Mouse (Mus musculus) hindbrain, embryonic 12.5 days (tissue): ENCODE measurements around the gene Tapt1. TPM values are rescaled to one million over a fixed set of nuclear protein-coding genes. Genes with fewer than 3 reads are reported as not detected.
"Not testable (repeated sequence)": the region's sequence is repeated elsewhere in the genome, so short reads cannot be mapped to it uniquely, and the experiment has no call there.

Source experiments
- ATAC-seq: fragments of 200-750 bp; cut with Nextera tagmentation; 2 replicates; pipeline ENCODE4 v1.8.0; 2017; ENCODE audit warnings: moderate TSS enrichment; ENCODE audit not compliant: low FRiP score
- H3K27ac ChIP-seq: fragments of 300-500 bp; sonication (generic); 2 replicates; pipeline ENCODE4 v1.5.1; 2016; ENCODE audit warnings: mild to moderate bottlenecking
- H3K27me3 ChIP-seq: fragments of 300-500 bp; sonication (generic); 2 replicates; pipeline ENCODE4 v1.6.1; 2016; ENCODE audit warnings: mild to moderate bottlenecking
- H3K36me3 ChIP-seq: fragments of 300-500 bp; sonication (generic); 2 replicates; pipeline ENCODE4 v1.6.1; 2016; ENCODE audit warnings: mild to moderate bottlenecking
- H3K4me1 ChIP-seq: fragments of 300-500 bp; sonication (generic); 2 replicates; pipeline ENCODE4 v1.6.1; 2016
- H3K4me2 ChIP-seq: fragments of 300-500 bp; sonication (generic); replicated peaks from 2 replicates; pipeline ENCODE4 v1.6.1; 2016; ENCODE audit warnings: mild to moderate bottlenecking
- H3K4me3 ChIP-seq: fragments of 300-500 bp; sonication (generic); 2 replicates; pipeline ENCODE4 v1.5.1; 2016; ENCODE audit warnings: mild to moderate bottlenecking
- H3K9ac ChIP-seq: fragments of 300-500 bp; sonication (generic); 2 replicates; pipeline ENCODE4 v1.6.1; 2016; ENCODE audit warnings: mild to moderate bottlenecking, moderate library complexity
- H3K9me3 ChIP-seq: fragments of 300-500 bp; sonication (generic); replicated peaks from 2 replicates; pipeline ENCODE4 v1.6.1; 2016; ENCODE audit warnings: mild to moderate bottlenecking
- WGBS: fragments of 180-500 bp; shearing (Covaris S2); methylation state at CpG from one replicate; pipeline ENCODE4 v1.1.7; 2016; 5-methylcytosine and 5-hydroxymethylcytosine counted together
- polyA plus RNA-seq: library from polyadenylated mRNA; unstranded; fragments of >200 nt; fragmentation: Nextera tagmentation; extraction: Ambion mirVana; gene quantifications from 2 replicates; pipeline ENCODE4 v1.2.1, GENCODE M21; 2016

Gene Tapt1
- polyA plus RNA-seq, result 36.1 and 37.6 TPM in 2 replicates

DNA sequence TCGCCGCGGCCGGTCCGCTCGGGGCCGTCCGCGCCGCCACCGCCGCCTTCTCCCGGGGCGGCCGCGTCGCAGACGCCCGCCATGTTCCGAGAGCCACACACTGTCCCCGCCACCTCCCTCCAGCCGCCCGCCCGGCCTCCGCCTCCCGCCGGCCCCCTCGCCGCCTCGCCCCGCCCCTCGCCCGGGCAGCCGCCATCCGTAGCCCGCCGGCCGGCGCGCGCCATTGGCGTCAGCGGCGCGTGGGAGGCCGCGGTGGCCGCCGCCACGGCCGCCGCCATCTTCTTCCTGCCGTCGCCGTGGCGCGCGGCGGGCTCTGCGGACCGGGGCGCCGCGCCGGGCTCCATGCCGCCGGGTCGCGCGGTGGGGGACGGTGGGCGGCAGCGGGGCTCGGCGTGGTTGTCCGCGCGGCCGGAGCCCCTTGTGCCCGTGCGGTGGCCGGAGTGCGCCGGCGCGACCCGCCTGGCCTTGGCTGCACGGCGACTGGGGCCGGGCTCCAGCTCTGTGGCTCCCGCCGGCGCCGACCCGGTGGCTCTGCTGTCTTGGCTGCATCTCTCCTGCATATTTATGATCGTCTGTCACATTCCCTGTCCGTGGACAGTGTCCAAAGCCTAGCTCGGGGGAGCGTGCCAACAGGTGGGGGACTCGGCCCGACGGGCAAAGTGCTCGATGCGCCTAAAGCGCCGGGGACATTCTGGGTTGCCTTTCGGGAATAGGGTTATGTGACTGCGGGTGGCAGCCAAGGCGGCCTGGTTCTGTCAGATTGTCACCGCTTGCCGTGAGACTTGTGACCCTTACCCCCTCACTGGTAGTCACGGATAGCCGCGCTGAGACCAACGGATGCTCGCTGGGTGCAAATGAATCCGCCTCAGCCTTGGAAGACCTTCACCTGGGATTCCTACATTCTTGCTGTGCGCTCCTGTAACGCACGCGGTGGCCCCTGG lies at the start of gene Tapt1:
Tapt1 (minus strand) TSS at position 106 of the 941 bp plus-strand sequence.
- under 1% methylated on average over 93 of the region's 121 CpGs for WGBS
- H3K9ac ChIP-seq, result peak within 1 kb of the TSS; percentile 95
- peak; percentile 97 for ATAC-seq

DNA sequence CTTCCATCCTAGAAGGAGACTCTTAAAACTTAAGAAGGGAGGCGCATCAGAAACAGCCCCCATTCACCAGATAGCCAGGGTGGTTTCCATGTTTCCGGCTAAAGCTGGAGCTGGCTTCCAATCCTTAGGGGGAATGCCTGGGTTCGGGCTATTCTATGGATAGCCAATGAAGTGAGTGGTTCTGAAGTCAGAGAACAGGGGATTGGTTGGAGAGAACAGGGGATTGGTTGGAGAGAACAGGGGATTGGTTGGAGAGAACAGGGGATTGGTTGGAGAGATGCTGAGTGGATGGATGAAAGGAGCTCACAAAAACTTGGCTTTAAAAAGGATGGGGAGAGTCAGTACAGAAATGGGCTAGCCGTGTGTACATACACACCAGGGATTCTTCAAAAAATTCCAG lies 45.1 kb upstream of the Tapt1 start:
- no peaks in the 10 kb centered on the region for H3K9me3 ChIP-seq
- no peaks in the 10 kb centered on the region for H3K27me3 ChIP-seq
- no peak overlapping the region for H3K4me2 ChIP-seq
- no peaks in the 10 kb centered on the region for H3K36me3 ChIP-seq
- H3K4me1 ChIP-seq, result no peaks in the 10 kb centered on the region
- H3K4me3 ChIP-seq, result no peak overlapping the region
- H3K9ac ChIP-seq, result no peak overlapping the region
- H3K27ac ChIP-seq, result no peak overlapping the region
- no peak for ATAC-seq
- 83% methylated on average over 4 of the region's 4 CpGs for WGBS

More for the DNA sequence above, at the start of gene Tapt1:
- H3K27me3 ChIP-seq, result no peaks in the 10 kb centered on the region
- H3K9me3 ChIP-seq, result no peaks in the 10 kb centered on the region
- peak within 1 kb of the TSS; percentile 97 for H3K4me3 ChIP-seq
- H3K4me2 ChIP-seq, result peak within 1 kb of the TSS; percentile 72
- H3K4me1 ChIP-seq, result peaks cover 24% of the 10 kb centered on the region
- no peaks in the 10 kb centered on the region for H3K36me3 ChIP-seq
- peak within 1 kb of the TSS; percentile 95 for H3K27ac ChIP-seq

DNA sequence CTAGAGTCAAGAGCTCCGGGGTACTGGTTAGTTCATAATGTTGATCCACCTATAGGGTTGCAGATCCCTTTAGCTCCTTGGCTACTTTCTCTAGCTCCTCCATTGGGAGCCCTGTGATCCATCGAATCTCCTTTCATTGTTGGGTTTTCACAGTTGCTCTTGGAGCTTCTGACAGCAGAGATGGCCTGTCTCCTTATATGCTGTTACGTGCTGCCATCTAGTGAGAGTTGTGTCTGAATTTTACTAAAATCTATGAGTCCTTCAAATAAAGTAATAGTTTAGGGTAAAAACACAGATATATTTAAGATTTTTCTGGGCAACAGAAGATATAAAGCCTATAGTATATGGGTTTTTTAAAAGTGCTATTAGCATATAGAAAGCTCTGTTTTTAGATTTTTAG lies 42.1 kb upstream of the Tapt1 start:
- H3K4me3 ChIP-seq, H3K9ac ChIP-seq, ATAC-seq, H3K9me3 ChIP-seq, H3K27ac ChIP-seq, H3K4me2 ChIP-seq, H3K4me1 ChIP-seq, H3K36me3 ChIP-seq, H3K27me3 ChIP-seq: not testable (repeated sequence)
- 73% methylated on average over 3 of the region's 3 CpGs for WGBS

DNA sequence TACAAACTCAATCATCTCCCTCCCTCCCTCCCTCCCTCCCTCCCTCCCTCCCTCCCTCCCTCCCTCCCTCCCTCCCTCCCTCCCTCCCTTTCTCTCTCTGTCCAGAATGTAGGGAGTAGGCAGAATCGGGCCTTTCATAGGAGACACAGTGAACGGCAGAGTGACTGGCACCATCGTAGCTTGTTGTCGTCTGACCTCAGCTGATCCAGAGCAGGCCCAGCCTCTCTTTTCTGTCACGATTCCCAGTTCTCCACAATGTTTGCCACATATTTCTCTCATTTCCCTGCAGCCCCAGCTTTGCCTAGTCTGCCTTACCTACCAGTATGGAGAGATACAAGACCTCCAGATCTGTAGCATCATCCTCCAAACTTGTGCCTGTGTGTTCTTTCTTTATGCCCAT lies 35.3 kb upstream of the Tapt1 start:
- no peaks in the 10 kb centered on the region for H3K36me3 ChIP-seq
- H3K4me1 ChIP-seq, result no peaks in the 10 kb centered on the region
- 58% methylated on average over 1 of the region's 5 CpGs for WGBS
- no peaks in the 10 kb centered on the region for H3K27me3 ChIP-seq
- H3K4me3 ChIP-seq, result no peak overlapping the region
- no peak overlapping the region for H3K27ac ChIP-seq
- no peak overlapping the region for H3K9ac ChIP-seq
- H3K9me3 ChIP-seq, result no peaks in the 10 kb centered on the region
- ATAC-seq, result no peak
- no peak overlapping the region for H3K4me2 ChIP-seq

DNA sequence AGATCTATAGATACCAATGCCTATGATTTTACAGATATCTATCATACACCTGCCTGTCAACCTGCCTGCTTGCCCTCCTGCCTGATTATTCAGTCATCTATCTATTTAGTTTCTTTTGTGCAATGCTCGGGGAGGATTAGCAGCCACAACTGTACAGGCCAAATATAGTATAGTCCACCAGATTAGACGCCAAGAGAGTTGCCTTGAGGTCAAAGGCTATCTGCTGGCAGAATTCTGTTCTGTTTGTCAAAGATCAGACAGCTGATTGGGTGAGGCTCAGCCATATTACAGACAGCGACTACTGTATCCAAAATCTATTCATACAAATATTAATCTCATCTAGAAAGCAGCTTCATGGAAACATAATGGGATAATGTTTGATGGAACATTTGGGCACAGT lies 34.7 kb upstream of the Tapt1 start:
- Histone ChIP-seq H3K4me3 (no peak overlapping the region), H3K27ac (no peak overlapping the region), H3K36me3 (no peaks in the 10 kb centered on the region), H3K9ac (no peak overlapping the region), H3K27me3 (no peaks in the 10 kb centered on the region), H3K4me1 (no peaks in the 10 kb centered on the region), H3K4me2 (no peak overlapping the region), H3K9me3 (no peaks in the 10 kb centered on the region)
- ATAC-seq, result no peak
- 76% methylated on average over 3 of the region's 3 CpGs for WGBS

DNA sequence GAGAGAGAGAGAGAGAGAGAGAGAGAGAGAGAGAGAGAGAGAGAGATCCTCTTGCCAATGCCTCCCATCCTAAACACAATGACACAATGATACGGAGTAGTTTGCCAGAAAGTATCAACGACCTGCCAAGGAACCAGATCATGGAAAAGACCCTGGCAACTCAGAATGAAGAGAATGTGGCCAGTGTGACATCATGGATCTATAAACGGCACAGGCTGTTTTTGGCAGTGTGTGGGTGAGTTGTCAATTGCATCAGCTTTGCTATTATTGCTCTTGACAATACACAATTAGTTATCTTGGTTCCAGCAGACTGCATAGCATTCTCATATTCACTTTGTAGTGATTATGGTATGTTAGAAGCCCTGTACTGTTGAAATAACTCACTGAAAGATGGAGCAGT lies 33.3 kb upstream of the Tapt1 start:
- H3K27ac ChIP-seq, result no peak overlapping the region
- H3K4me2 ChIP-seq, result no peak overlapping the region
- H3K9me3 ChIP-seq, result no peaks in the 10 kb centered on the region
- WGBS, result 79% methylated on average over 3 of the region's 3 CpGs
- no peak for ATAC-seq
- no peaks in the 10 kb centered on the region for H3K36me3 ChIP-seq
- no peaks in the 10 kb centered on the region for H3K4me1 ChIP-seq
- no peak overlapping the region for H3K4me3 ChIP-seq
- H3K9ac ChIP-seq, result no peak overlapping the region
- H3K27me3 ChIP-seq, result no peaks in the 10 kb centered on the region

DNA sequence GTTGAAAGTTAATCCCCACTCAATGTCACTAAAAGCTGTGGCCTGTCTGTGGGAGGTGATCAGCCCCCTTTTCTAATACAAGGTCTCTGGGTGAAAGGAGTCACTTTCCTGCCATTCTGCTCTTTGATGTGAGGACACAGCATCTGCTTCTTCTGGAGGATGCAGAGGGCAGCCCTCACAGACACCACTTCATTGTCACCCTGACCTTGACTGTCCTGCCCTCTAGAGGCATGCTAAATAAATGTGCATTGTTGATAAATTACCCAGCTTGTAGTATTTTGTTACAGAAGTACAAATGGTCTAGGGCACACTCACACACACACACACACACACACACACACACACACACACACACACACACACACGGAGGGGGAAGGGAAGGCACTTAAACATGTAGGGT lies 31.7 kb upstream of the Tapt1 start:
- Histone ChIP-seq H3K27me3 (no peaks in the 10 kb centered on the region), H3K4me1 (no peaks in the 10 kb centered on the region), H3K9ac (no peak overlapping the region), H3K4me3 (no peak overlapping the region), H3K27ac (no peak overlapping the region), H3K9me3 (no peaks in the 10 kb centered on the region), H3K4me2 (no peak overlapping the region), H3K36me3 (no peaks in the 10 kb centered on the region)
- WGBS, result no CpG with 5 or more reads among the region's 1 CpGs
- ATAC-seq, result no peak

DNA sequence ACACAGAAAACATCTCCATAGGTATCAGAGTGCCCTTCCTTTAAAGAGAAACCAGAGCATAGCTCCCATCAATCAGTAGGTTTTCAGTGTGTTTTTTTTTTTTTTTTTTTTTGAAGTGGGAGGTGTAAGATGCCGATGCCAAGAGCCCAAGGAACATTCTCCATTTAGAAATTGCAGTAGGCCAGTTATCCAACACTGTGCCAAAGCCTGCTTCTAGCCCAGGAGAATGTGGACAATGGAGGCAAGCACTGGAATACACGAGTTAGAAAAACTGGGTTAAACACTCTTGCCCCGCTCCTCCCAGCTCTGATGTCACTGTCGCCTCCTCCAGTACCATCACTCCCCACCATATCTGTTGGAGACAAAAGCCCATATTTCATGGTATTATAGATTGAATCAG lies 31.0 kb upstream of the Tapt1 start:
- Histone ChIP-seq H3K36me3 (no peaks in the 10 kb centered on the region), H3K9ac (no peak overlapping the region), H3K9me3 (no peaks in the 10 kb centered on the region), H3K27ac (no peak overlapping the region), H3K4me1 (no peaks in the 10 kb centered on the region), H3K4me2 (no peak overlapping the region), H3K4me3 (no peak overlapping the region), H3K27me3 (no peaks in the 10 kb centered on the region)
- no peak for ATAC-seq
- 84% methylated on average over 4 of the region's 4 CpGs for WGBS

DNA sequence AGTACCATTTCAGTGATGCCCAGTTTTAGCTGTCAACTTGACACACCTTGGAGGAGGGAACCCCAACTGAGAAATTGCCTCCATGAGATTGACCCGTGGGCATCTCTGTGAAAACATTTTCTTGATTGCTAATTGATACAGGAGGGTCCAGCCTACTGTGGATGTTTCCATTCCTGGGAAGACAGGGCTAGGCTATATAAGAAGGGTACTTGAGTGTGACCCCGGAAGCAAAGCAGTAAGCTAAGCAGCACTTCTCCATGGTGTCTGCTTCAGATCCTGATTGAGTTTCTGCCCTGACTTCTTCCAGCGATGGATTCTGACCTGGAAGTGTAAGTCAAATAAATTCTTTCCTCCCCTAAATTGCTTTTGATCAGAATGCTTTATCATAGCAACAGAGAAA lies 30.1 kb upstream of the Tapt1 start:
- H3K4me1 ChIP-seq, result no peaks in the 10 kb centered on the region
- no peak overlapping the region for H3K4me2 ChIP-seq
- no peaks in the 10 kb centered on the region for H3K27me3 ChIP-seq
- H3K9ac ChIP-seq, result no peak overlapping the region
- WGBS, result 93% methylated on average over 3 of the region's 3 CpGs
- H3K9me3 ChIP-seq, result no peaks in the 10 kb centered on the region
- ATAC-seq, result no peak
- H3K36me3 ChIP-seq, result no peaks in the 10 kb centered on the region
- H3K27ac ChIP-seq, result no peak overlapping the region
- no peak overlapping the region for H3K4me3 ChIP-seq

DNA sequence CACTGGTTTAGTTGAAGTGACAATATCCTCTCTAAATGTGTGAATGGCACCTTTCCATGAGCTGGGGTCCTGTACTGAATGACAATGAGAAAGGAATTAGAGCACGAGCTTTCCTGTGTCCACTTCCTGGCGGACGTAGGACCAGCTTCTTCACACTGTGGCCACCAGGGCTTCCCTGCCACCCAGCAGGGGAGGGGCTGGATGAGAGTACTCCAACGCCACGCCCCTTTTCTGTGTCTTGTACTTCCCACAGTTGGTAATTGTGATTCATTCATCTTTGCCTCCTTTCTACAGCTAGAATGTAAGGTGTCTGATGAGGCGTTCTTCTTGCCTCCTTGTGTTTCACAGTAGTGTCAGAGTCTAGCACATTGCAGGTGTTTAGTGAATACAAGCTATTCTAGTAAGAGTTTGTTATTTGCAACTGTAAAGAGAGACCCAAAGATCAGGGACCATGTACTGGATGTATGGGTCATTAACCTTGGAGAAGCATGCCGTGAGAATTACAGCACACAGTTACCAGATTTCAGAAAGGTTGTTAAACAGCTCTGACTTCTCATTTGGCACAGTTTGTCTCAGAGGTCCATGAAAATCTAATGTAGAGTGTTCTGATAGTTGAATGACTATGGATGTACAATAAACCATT lies 29.5 kb upstream of the Tapt1 start:
- 76% methylated on average over 7 of the region's 7 CpGs for WGBS
- Histone ChIP-seq H3K4me3 (no peak overlapping the region), H3K4me2 (no peak overlapping the region), H3K27ac (no peak overlapping the region), H3K9me3 (no peaks in the 10 kb centered on the region), H3K4me1 (no peaks in the 10 kb centered on the region), H3K27me3 (no peaks in the 10 kb centered on the region), H3K36me3 (no peaks in the 10 kb centered on the region), H3K9ac (no peak overlapping the region)
- ATAC-seq, result no peak

DNA sequence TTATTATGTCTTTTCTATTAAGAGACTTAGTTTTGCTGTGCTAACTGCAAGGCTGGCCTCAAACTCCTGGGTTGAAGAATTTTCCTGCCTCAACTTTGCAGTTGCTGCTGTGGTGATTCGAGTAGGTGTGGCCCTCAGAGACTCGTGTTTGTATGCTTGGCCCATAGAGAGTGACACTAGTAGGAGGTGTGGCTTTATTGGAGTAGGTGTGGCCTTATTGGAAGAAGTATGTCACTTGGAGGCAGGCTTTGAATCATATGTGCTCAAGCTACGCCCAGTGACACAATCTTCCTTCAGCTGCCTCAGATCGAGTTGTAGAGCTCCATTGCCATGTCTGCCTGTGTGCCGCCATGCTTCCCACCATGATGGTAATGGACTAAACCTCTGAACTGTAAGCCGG lies 27.0 kb upstream of the Tapt1 start:
- ATAC-seq, result no peak
- Histone ChIP-seq H3K36me3 (no peaks in the 10 kb centered on the region), H3K27me3 (no peaks in the 10 kb centered on the region), H3K9ac (no peak overlapping the region), H3K4me1 (no peaks in the 10 kb centered on the region), H3K9me3 (no peaks in the 10 kb centered on the region), H3K4me2 (no peak overlapping the region), H3K27ac (no peak overlapping the region), H3K4me3 (no peak overlapping the region)
- 89% methylated on average over 6 of the region's 6 CpGs for WGBS

DNA sequence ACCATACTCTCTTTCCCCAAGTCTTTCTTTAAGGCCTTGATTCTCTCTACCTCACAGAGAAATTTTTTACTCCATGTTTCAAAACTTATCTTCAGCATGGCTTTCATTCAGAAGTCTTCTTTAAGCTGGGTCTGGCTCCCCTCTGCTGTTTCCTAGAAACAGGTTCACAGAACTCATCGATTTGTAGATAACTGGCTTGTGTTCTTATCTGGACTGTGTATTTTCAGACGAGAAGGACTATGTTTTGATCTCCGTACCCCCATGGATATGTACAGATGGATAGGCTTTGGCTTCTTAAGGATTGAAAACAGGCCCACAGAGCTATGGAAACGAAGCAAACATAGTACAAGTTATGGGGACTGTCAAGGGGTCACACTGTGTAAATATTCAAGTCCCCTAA lies 26.0 kb upstream of the Tapt1 start:
- no peak for ATAC-seq
- no peak overlapping the region for H3K9ac ChIP-seq
- H3K4me1 ChIP-seq, result no peaks in the 10 kb centered on the region
- H3K4me3 ChIP-seq, result no peak overlapping the region
- H3K27ac ChIP-seq, result no peak overlapping the region
- no peaks in the 10 kb centered on the region for H3K27me3 ChIP-seq
- no peak overlapping the region for H3K4me2 ChIP-seq
- no peaks in the 10 kb centered on the region for H3K36me3 ChIP-seq
- WGBS, result 80% methylated on average over 4 of the region's 4 CpGs
- no peaks in the 10 kb centered on the region for H3K9me3 ChIP-seq
